Mouse (Mus musculus) heart, embryonic 15.5 days (tissue): ENCODE results near the gene AI413582. TPM values are rescaled to one million over a fixed set of nuclear protein-coding genes. Genes with fewer than 3 reads are reported as not detected.

Source experiments
- ATAC-seq: fragments of 200-750 bp; cut with Nextera tagmentation; replicated peaks from 2 replicates; pipeline ENCODE4 v1.8.0; 2017; ENCODE audit warnings: low read depth, moderate TSS enrichment; ENCODE audit not compliant: insufficient number of reproducible peaks, insufficient read depth, low FRiP score
- H3K27ac ChIP-seq: fragments of 300-500 bp; sonication (generic); 2 replicates; pipeline ENCODE4 v1.5.1; 2015; ENCODE audit warnings: mild to moderate bottlenecking, inconsistent platforms
- H3K27me3 ChIP-seq: fragments of 300-500 bp; sonication (generic); 2 replicates; pipeline ENCODE4 v1.6.1; 2015; ENCODE audit warnings: inconsistent platforms
- H3K36me3 ChIP-seq: fragments of 300-500 bp; sonication (generic); 2 replicates; pipeline ENCODE4 v1.6.1; 2015; ENCODE audit warnings: mild to moderate bottlenecking, inconsistent platforms
- H3K4me1 ChIP-seq: fragments of 300-500 bp; sonication (generic); replicated peaks from 2 replicates; pipeline ENCODE4 v1.6.1; 2015; ENCODE audit warnings: inconsistent platforms
- H3K4me2 ChIP-seq: fragments of 300-500 bp; sonication (generic); 2 replicates; pipeline ENCODE4 v1.6.1; 2015; ENCODE audit warnings: inconsistent platforms, mild to moderate bottlenecking, moderate library complexity
- H3K4me3 ChIP-seq: fragments of 300-500 bp; sonication (generic); 2 replicates; pipeline ENCODE4 v1.5.1; 2015; ENCODE audit warnings: mild to moderate bottlenecking, inconsistent platforms
- H3K9ac ChIP-seq: fragments of 300-500 bp; sonication (generic); 2 replicates; pipeline ENCODE4 v1.6.1; 2015; ENCODE audit warnings: mild to moderate bottlenecking, inconsistent platforms
- H3K9me3 ChIP-seq: fragments of 300-500 bp; sonication (generic); replicated peaks from 2 replicates; pipeline ENCODE4 v1.6.1; 2016; ENCODE audit warnings: inconsistent platforms
- WGBS: fragments of 180-500 bp; shearing (Covaris S2); methylation state at CpG from one replicate; pipeline ENCODE4 v1.1.7; 2015; ENCODE audit warnings: mixed read lengths; 5-methylcytosine and 5-hydroxymethylcytosine counted together
- polyA plus RNA-seq: library from polyadenylated mRNA; unstranded; fragments of >200 nt; fragmentation: Nextera tagmentation; extraction: Ambion mirVana; gene quantifications from 2 replicates; pipeline ENCODE4 v1.2.1, GENCODE M21; 2015

The AI413582 gene
- polyA plus RNA-seq, 1 experiment from 2014 or later = 14.5 TPM

GRCm38 (mm10) chr17:27513916-27514762 lies 51.4 kb downstream of the AI413582 start:
- H3K4me3 ChIP-seq = peak overlapping the region; percentile 58
- H3K9ac ChIP-seq = no peak overlapping the region; the same call in 1 of the 2 replicates
- H3K27me3 ChIP-seq = peaks cover 100% of the 10 kb centered on the region
- 33% methylated on average over 27 of the region's 27 CpGs for WGBS
- H3K4me2 ChIP-seq = peak overlapping the region; percentile 99
- H3K9me3 ChIP-seq = no peaks in the 10 kb centered on the region
- H3K27ac ChIP-seq = no peak overlapping the region
- peaks cover 24% of the 10 kb centered on the region for H3K4me1 ChIP-seq
- ATAC-seq = 0 out of 2 replicates have a peak, but pooled peaks have one; percentile 24
- H3K36me3 ChIP-seq = no peaks in the 10 kb centered on the region

Other genes with a start within 250 kb of the AI413582 start
- gene Grm4, start 44.4 kb downstream of the AI413582 start, polyA plus RNA-seq = 0.05 and 0.36 TPM in 2 replicates
- 95.0 and 152 TPM in 2 replicates for gene Hmga1, start 9.3 kb downstream of the AI413582 start, polyA plus RNA-seq
- gene Nudt3, start 57.7 kb upstream of the AI413582 start, polyA plus RNA-seq = 132 and 145 TPM in 2 replicates
- not detected in 2 replicates for gene RPS10-NUDT3, start 69.5 kb upstream of the AI413582 start, polyA plus RNA-seq
- gene Rps10, start 70.9 kb upstream of the AI413582 start, polyA plus RNA-seq = 506 and 536 TPM in 2 replicates
- 0.54 and 0.82 TPM in 2 replicates for gene Pacsin1, start 89.8 kb upstream of the AI413582 start, polyA plus RNA-seq
- 0.25 and 0.28 TPM in 2 replicates for gene Spdef, start 163.2 kb upstream of the AI413582 start, polyA plus RNA-seq